Mouse (Mus musculus) lung, adult 2 months (tissue): Measurements from ENCODE around the gene Tcerg1l.

ENCODE experiments used
- CTCF ChIP-seq: fragments of 200-500 bp; IDR thresholded peaks from 2 replicates; pipeline ENCODE4 v1.5.1; 2011; ENCODE audit warnings: mild to moderate bottlenecking, low read length, control low read depth; ENCODE audit not compliant: insufficient read depth
- POLR2A ChIP-seq: fragments of 200-500 bp; IDR thresholded peaks from 2 replicates; pipeline ENCODE4 v1.6.1; 2011; ENCODE audit warnings: low read depth, mild to moderate bottlenecking, control low read depth, low read length, borderline replicate concordance; ENCODE audit errors: extremely low read depth

- TF ChIP-seq CTCF (no peak), POLR2A (no peak)
These were observed 23.2 kb downstream of the Tcerg1l start for GRCm38 (mm10) chr7:138374376-138374775.
